Mouse (Mus musculus) kidney, adult 8-10 months (tissue): Measurements from ENCODE around the gene Arhgap10.
A peak's percentile ranks its signal among the peaks of the same experiment; 100 is the strongest.

Experiments used
- DNase-seq, 2 experiments: peaks; one replicate each; pipeline ENCODE4 v3.0.0; 2022

Gene Arhgap10

GRCm38 (mm10) chr8:77440324-77440880, 77.4 kb downstream of the Arhgap10 start:
- DNase-seq = peak in 1 of 2 experiments; percentile 55

- DNase-seq = no peak
Measured at GRCm38 (mm10) chr8:77439670-77440069, 78.1 kb downstream of the Arhgap10 start.

- DNase-seq = no peak
Measured at GRCm38 (mm10) chr8:77437807-77438493, 79.8 kb downstream of the Arhgap10 start.

DNA sequence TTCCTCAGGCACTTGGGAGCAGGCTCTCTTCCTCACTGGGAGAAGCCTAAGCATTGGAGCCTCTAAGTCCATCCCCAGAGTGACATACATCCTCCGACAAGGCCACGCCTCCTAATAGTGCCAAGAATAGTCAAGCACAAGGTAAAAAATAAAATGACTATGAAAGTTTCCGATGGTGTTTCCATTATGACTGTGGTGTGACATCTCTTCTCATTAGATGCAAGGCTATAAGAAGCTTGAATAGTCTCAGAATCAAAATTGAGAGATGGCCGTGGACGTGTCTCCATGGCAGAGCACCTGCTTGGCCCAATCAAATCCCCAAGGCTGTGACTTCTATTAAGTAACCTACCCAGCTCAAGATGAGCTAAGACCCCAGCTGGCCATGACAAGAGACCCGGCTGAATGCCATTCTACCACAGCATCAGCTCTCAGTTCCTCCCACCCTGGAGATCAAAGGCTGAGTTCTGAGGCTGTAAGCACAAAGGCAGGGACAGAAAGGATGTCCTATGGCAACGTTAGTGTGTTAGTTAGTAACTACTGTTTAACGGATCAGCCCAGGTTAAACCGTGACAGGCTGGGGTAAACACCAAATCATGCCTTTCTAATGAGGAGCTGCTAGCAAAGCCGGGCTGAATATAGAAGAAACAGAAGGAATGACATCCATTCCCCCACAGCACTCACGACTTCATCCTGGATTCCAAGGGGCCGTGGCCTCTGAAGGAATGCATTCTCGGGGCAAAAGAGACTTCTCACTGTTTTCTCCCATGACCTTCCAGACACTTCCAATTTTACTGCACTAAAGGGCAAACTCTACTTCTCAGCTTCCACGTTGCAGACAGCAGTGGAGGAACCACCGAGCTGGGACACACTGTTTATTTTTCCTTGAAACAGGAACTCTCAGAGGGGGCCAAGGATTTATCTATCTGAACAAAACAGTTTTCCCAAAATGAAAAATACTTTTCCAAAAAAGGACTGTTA, 81.5 kb downstream of the Arhgap10 start:
- DNase-seq = peak in 1 of 2 experiments; percentile 47

GRCm38 (mm10) chr8:77433221-77433620, 84.5 kb downstream of the Arhgap10 start:
- no peak for DNase-seq

GRCm38 (mm10) chr8:77432726-77433125, 85.0 kb downstream of the Arhgap10 start:
- no peak for DNase-seq

GRCm38 (mm10) chr8:77428420-77428819, 89.3 kb downstream of the Arhgap10 start:
- DNase-seq = no peak

GRCm38 (mm10) chr8:77428015-77428414, 89.7 kb downstream of the Arhgap10 start:
- no peak for DNase-seq

DNA sequence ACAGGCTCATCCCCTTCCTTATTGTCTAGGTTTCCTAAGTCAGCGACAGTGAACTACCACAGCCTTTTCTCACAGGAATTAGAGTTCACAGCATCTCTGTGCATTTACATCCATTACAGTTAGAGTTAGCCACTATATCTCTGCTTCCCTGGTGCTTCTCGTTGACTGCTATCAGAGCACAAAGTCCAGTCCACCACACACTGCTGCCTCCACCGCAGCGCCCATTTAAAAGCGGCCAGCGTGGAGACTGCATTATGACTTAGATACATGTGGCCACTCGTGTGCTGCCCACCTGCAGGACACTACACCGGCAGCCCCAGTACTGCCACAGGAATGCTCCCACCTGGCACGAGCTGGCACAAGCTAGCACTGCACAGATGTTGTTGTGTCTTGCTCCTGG, 90.3 kb downstream of the Arhgap10 start:
- no peak for DNase-seq

- DNase-seq = no peak
Measured at GRCm38 (mm10) chr8:77423850-77424249, 93.9 kb downstream of the Arhgap10 start.

DNA sequence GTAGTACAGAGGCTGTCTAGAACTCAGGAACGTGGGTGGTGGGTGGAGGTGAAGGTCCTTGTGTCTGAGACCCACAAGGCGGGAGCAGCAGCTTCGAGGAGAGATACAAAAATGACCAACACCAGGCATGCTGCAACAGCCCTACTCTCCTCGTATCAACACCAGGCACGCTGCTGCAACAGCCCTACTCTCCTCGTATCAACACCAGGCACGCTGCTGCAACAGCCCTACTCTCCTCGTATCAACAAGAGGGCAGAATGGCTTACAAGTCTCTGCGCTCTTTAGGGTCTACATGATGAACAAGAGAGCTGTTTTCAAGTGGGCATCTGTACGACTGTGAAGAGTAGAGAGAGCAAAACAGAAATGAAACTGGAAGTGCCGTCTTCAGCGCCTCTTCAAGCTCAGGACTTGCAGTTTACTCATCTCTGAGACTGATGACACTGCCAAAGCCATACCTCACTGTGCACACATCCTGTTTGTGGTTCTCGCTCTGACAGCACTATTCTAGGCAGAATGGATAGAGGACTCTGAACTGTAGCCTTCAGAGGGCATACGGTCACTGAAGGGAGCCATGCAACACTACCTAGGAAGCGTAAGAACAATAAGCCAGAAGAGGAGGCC, 95.0 kb downstream of the Arhgap10 start:
- no peak for DNase-seq

GRCm38 (mm10) chr8:77421596-77421995, 96.2 kb downstream of the Arhgap10 start:
- peak; percentile 62 to 70 for DNase-seq

- DNase-seq = peak; percentile 72 to 83
Measured at GRCm38 (mm10) chr8:77419731-77420130, 98.0 kb downstream of the Arhgap10 start.

DNA sequence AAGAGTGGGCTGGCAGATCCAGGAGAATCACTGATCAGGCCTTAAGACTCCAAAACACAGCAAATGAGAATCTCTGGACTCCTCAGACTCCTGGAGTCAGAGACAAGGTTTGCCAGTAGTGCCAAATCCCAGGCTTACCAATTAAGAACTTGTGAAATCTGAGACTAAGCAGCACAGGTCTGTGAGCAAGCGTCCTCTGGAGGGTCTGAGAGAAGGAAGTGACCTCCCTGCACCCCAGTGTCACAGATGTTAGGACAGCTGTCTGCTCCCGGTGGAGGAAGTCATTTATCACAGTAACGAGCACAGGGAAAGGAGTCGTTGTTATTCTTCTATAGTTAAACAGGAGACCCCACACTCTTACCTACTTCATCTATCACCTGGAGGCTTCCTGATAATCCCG, 101.0 kb downstream of the Arhgap10 start:
- DNase-seq = no peak

- DNase-seq = no peak
Measured at GRCm38 (mm10) chr8:77416034-77416433, 101.7 kb downstream of the Arhgap10 start.

DNA sequence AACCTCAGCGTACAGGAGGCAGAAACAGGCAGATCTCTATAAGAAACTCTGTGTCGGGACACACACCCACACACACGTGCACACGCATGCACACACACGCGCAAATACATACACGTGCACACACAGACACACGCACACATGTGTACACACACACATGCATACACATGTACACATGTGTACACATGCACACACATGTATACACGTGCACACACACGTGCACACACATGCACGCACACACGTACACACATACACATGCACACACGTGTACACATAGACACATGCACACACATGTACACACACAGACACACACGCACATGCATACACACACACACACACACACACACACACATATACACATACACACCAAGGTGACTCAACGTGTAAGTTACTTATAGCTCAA, 106.5 kb downstream of the Arhgap10 start:
- DNase-seq = no peak

- DNase-seq = no peak
Measured at GRCm38 (mm10) chr8:77410394-77410793, 107.4 kb downstream of the Arhgap10 start.

GRCm38 (mm10) chr8:77408527-77409215, 109.1 kb downstream of the Arhgap10 start:
- no peak for DNase-seq

DNA sequence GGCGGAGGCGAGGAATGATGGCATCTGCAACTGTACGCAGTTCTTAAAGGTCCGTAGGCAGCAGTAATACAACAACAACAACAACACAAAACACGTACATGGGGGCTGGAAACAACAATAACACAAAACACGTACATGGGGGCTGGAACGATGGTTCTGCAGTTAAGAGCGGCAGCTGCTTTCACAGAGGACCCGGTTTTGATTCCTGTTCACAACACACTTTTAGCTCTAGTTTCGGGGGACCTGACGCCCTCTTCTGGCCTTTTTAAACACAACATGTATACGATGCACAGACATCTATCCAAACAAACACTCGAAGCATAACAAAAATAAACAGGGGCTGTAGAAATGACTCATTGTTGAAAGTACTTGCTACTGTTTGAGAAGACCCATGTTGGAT, 110.9 kb downstream of the Arhgap10 start:
- no peak for DNase-seq

- DNase-seq = no peak
Measured at GRCm38 (mm10) chr8:77406444-77406843, 111.3 kb downstream of the Arhgap10 start.

GRCm38 (mm10) chr8:77404017-77404416, 113.7 kb downstream of the Arhgap10 start:
- no peak for DNase-seq

DNA sequence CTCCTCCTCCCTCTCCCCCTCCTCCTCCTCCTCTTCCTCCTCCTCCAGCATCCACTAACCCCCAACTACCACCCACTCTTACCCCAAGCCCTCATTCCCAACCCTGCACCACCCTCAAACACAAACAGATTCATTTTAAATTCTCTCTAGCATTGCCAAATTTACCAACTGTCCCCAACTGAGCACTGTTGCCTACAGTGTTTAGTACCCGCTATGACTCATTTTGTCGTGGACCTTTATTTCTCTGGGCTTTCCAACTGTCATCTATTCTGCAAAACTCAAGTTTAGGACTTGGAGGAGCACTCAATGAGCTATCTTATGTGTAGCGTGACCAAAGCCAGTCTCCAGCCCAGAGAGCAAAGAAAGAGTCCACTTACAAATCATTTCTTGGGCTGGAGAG, 115.8 kb downstream of the Arhgap10 start:
- no peak for DNase-seq

DNA sequence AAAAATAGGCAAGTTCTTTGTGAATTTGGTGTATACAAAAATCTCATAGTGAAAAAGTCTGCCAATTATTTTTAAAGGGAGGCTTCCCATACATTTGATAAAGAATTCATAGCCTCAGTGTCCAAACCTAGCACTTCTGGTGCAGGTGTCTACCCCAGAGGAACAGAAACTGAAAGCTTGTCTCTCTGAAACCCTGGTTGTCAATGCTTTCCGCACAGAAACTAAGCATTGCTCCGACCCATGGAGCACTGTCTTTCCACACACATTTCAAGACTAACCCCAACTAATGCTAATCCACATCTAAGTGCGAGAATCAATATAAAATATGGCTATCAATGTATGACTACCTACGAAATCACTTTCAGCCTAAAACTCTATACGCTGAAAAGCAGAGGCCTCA, 116.6 kb downstream of the Arhgap10 start:
- no peak for DNase-seq
